Mouse (Mus musculus) embryonic fibroblast, embryonic 13.5 days (primary cell): ENCODE data around the gene Gm28047.

Experiments
- CTCF ChIP-seq: IDR thresholded peaks from 2 replicates; pipeline ENCODE4 v1.5.1; 2011; ENCODE audit warnings: mild to moderate bottlenecking, control low read depth, low read length, moderate library complexity, borderline replicate concordance; ENCODE audit not compliant: insufficient read depth
- POLR2A ChIP-seq: IDR thresholded peaks from 2 replicates; pipeline ENCODE4 v1.6.1; 2011; ENCODE audit warnings: low read depth, mild to moderate bottlenecking, control low read depth, low read length, moderate library complexity

DNA sequence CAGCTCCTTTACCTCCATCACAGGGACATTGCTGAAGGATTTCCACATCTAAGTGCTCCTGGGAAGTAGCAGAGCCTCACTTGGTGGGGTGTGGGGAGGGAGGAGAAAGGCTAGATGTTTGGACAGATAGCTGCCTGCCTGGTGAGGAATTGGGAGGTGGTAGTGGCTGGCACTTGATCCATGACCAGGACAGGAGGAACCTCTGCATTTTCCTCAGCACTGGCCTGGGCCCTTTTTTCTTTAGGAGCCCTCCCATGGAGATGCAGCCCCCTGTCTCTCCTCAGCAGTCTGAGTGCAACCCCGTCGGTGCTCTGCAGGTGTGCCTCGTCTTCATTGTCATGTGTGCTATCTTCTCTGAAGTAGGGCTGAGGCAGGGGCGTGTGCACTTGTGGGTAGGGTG lies 103.4 kb downstream of the Gm28047 start:
- TF ChIP-seq CTCF (no peak), POLR2A (no peak)
